Mouse (Mus musculus): ENCODE measurements around the gene 6030458C11Rik.

DNA sequence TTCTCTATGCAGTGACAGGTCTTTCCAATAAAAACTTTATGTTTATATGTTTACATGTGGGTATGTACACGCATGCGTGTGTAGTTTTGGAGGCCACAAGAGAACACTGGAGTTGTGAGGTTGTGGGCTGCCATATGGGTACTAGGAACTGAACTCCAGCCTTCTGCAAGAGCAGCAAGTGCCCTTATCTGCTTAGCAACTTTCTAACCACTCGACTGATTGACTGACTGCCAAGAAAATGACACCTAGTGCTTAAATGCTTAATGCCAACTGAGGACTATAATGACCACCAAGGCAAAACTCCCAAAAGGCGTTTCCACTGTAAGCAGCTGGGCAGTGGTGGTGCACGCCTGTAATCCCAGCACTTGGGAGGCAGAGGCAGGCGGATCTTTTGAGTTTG is 15.1 kb downstream of the 6030458C11Rik start:
- TF ChIP-seq CTCF (IDR thresholded peaks at IDR 0.05; ENCODE audit: extremely low read depth, insufficient read depth, low read length): no peak
- TF ChIP-seq POLR2A (IDR thresholded peaks at IDR 0.05; ENCODE audit: extremely low read depth, insufficient read depth, low read length): no peak

All from cortical plate, adult 2 months (tissue).